Mouse (Mus musculus) kidney, adult 2 months (tissue): ENCODE data around the gene Rtn4rl1.
A peak's percentile ranks its signal among the peaks of the same experiment; 100 is the strongest.

Experiments used
- CTCF ChIP-seq: fragments of 200-500 bp; conservative IDR thresholded peaks from 2 replicates; pipeline ENCODE4 v1.5.1; 2011; ENCODE audit warnings: low read depth, mild to moderate bottlenecking, control low read depth, low read length, moderate library complexity, mixed read lengths; ENCODE audit not compliant: insufficient read depth, insufficient read length
- POLR2A ChIP-seq: fragments of 200-500 bp; IDR thresholded peaks from one replicate; pipeline ENCODE4 v1.6.1; 2011; ENCODE audit warnings: low read depth, low read length, control low read depth

DNA sequence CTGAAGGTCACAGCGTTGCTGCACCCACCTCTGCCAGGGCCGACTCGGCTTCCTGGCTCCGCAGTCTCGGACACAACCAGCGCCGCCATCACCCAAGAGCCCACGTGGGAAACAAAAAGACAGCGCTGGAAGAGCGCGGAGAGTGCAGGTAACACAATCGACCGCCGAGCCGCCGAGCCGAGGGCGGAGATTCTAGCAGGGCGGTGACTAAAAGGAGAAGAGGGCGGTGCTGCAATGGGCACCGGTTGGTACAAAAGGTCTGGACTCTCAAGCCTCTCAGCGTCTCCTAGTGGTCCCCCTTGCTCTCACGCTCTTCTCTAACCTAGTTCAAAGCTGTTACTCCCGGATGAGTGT is 3.2 kb upstream of the Rtn4rl1 start:
- TF ChIP-seq POLR2A, result peak; percentile 27
- TF ChIP-seq CTCF, result peak; percentile 43
